Mouse (Mus musculus): ENCODE results near the gene Slc6a13. TPM values are rescaled to one million over a fixed set of nuclear protein-coding genes. Genes with fewer than 3 reads are reported as not detected.

Gene Slc6a13
- total RNA-seq, 1 experiment: 1.7 TPM

DNA sequence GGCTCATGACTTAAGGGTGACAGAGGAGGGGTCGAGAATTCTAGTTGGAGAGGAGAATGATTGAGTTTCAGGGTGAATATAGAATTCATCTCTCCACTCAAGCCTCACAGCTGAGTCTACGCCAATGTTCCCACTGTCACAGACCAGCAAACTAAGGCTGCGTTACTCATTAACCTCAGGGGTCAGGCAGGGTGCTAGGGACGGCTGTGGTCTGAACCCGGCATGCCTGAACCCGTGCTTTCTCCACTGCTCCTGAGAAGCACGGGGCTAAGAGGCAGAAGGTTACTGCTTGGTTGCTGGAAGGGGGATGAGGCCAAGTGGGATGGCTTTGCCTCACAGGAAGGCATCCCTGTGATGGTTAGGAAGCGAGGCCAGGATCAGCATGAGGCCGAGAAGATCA is 477 bp downstream of the Slc6a13 start:
- TF ChIP-seq HCFC1 (IDR thresholded peaks at IDR 0.05; ENCODE audit: borderline replicate concordance, insufficient read depth, low read length): no peak
- no peak for TF ChIP-seq MAFK (IDR thresholded peaks at IDR 0.05; ENCODE audit: insufficient read depth, low read depth, low read length)
- TF ChIP-seq ZC3H11A (IDR thresholded peaks at IDR 0.05; ENCODE audit: borderline replicate concordance, low read depth, low read length): no peak
- TF ChIP-seq ZNF384 (IDR thresholded peaks at IDR 0.05; ENCODE audit: low read depth, low read length): no peak
- TF ChIP-seq CHD2 (IDR thresholded peaks at IDR 0.05; ENCODE audit: low read depth, low read length): no peak
- DNase-seq (ENCODE audit: low read depth, low spot score): no peak
- no peaks in the 10 kb centered on the region for H3K9me3 ChIP-seq (ENCODE audit: control insufficient read depth, insufficient read depth, low read depth, low read length)
- H3K4me3 ChIP-seq (ENCODE audit: insufficient read depth in 1 of 2, low read depth in 1 of 2, low read length in 2 of 2, poor library complexity in 1 of 2, severe bottlenecking in 1 of 2): no peak overlapping the region
- H3K27ac ChIP-seq (ENCODE audit: insufficient read depth, low read depth, low read length, poor library complexity, severe bottlenecking): no peak overlapping the region
- in situ Hi-C loops (cut with MboI; ENCODE audit: low sequenced_read_pairs in 2 of 2, unreplicated experiment in 2 of 2): no loop called here
- H3K4me1 ChIP-seq (ENCODE audit: control insufficient read depth in 2 of 2, insufficient read depth in 2 of 2, low read length in 2 of 2, poor library complexity in 1 of 2): peaks cover 0 to 5% of the 10 kb centered on the region in 2 experiments; a peak in 1 of 4 replicates
- no peak overlapping the region for H3K9ac ChIP-seq (ENCODE audit: insufficient read depth, low read depth, low read length, poor library complexity, severe bottlenecking)
- H3K36me3 ChIP-seq (ENCODE audit: control insufficient read depth, insufficient read depth, low read length, poor library complexity, severe bottlenecking): no peaks in the 10 kb centered on the region

DNA sequence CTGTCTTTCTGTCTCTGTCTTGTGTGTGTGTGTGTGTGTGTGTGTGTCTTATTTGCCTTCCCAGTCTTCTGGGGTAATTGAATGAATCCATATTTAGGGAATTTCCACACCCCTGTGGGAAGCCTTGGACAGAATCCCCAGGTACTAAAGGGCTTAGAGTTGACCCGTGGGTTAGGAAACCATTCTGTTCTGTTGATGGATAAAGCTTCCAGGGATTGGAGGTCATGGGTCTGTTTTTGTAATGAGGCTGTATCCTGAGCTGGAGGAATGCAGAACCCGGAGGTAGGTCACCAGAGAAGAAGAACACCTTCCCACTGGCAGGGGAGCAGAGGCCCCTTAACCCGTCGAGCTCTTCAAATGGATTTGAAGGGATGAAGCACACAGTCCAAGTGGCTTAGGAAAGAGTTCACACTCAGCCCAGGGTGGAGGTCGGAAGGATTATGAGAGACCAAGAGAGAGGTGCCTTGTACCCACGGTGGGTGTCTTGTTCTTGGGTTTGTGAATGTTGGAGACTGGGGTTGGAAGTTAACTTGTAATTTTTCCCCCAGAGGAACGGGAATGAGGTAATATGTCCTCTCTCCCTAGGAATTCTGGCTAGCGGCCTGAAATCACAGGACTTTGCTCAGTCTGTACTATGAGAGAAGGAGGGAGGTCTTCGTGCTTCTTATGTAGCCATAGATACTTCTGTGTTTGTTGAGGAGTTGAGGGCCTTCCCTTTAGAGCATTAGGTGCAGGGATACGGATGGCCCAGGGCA is 3.6 kb downstream of the Slc6a13 start:
- no peak for TF ChIP-seq ZNF384 (IDR thresholded peaks at IDR 0.05; ENCODE audit: low read depth, low read length)
- no peak for TF ChIP-seq MAFK (IDR thresholded peaks at IDR 0.05; ENCODE audit: insufficient read depth, low read depth, low read length)
- no peak for TF ChIP-seq CHD2 (IDR thresholded peaks at IDR 0.05; ENCODE audit: low read depth, low read length)
- TF ChIP-seq HCFC1 (IDR thresholded peaks at IDR 0.05; ENCODE audit: borderline replicate concordance, insufficient read depth, low read length): no peak
- no peak for TF ChIP-seq ZC3H11A (IDR thresholded peaks at IDR 0.05; ENCODE audit: borderline replicate concordance, low read depth, low read length)
- no peaks in the 10 kb centered on the region for H3K9me3 ChIP-seq (ENCODE audit: control insufficient read depth, insufficient read depth, low read depth, low read length)
- no peak overlapping the region for H3K4me3 ChIP-seq (ENCODE audit: insufficient read depth in 1 of 2, low read depth in 1 of 2, low read length in 2 of 2, poor library complexity in 1 of 2, severe bottlenecking in 1 of 2)
- H3K27ac ChIP-seq (ENCODE audit: insufficient read depth, low read depth, low read length, poor library complexity, severe bottlenecking): no peak overlapping the region
- H3K9ac ChIP-seq (ENCODE audit: insufficient read depth, low read depth, low read length, poor library complexity, severe bottlenecking): no peak overlapping the region
- H3K36me3 ChIP-seq (ENCODE audit: control insufficient read depth, insufficient read depth, low read length, poor library complexity, severe bottlenecking): no peaks in the 10 kb centered on the region
- H3K4me1 ChIP-seq (ENCODE audit: control insufficient read depth in 2 of 2, insufficient read depth in 2 of 2, low read length in 2 of 2, poor library complexity in 1 of 2): peaks cover 0 to 5% of the 10 kb centered on the region in 2 experiments; a peak in 1 of 4 replicates
- DNase-seq (ENCODE audit: low read depth, low spot score): no peak
- in situ Hi-C loops (cut with MboI; ENCODE audit: low sequenced_read_pairs in 2 of 2, unreplicated experiment in 2 of 2): no loop called here

DNA sequence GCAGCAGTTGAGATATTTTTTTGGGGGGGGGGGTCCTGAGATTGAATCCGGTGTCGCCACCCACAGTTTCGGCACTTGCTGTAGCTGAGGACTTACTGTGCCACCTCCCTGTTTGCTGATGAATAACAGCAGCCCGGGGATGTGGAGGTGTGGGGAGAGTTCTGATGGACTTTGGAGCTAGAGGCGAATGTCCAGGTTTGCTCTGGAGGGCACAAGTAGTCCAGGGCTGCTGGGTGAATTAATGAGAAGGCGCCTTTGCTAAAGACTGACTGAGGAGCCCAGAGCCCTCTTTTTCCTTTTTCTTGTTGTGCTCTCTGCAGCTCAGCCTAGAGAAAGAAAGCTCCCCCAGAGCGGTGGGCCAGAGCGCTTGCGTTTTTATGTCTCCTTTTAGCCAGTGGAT is 4.6 kb downstream of the Slc6a13 start:
- H3K9ac ChIP-seq (ENCODE audit: insufficient read depth, low read depth, low read length, poor library complexity, severe bottlenecking): no peak overlapping the region
- in situ Hi-C loops (cut with MboI; ENCODE audit: low sequenced_read_pairs in 2 of 2, unreplicated experiment in 2 of 2): no loop called here
- H3K4me1 ChIP-seq (ENCODE audit: control insufficient read depth in 2 of 2, insufficient read depth in 2 of 2, low read length in 2 of 2, poor library complexity in 1 of 2): peaks cover 0 to 5% of the 10 kb centered on the region in 2 experiments; a peak in 1 of 4 replicates
- no peak overlapping the region for H3K4me3 ChIP-seq (ENCODE audit: insufficient read depth in 1 of 2, low read depth in 1 of 2, low read length in 2 of 2, poor library complexity in 1 of 2, severe bottlenecking in 1 of 2)
- no peak for DNase-seq (ENCODE audit: low read depth, low spot score)
- H3K36me3 ChIP-seq (ENCODE audit: control insufficient read depth, insufficient read depth, low read length, poor library complexity, severe bottlenecking): no peaks in the 10 kb centered on the region
- no peak overlapping the region for H3K27ac ChIP-seq (ENCODE audit: insufficient read depth, low read depth, low read length, poor library complexity, severe bottlenecking)
- TF ChIP-seq ZNF384 (IDR thresholded peaks at IDR 0.05; ENCODE audit: low read depth, low read length) (no peak), CHD2 (IDR thresholded peaks at IDR 0.05; ENCODE audit: low read depth, low read length) (no peak), ZC3H11A (IDR thresholded peaks at IDR 0.05; ENCODE audit: borderline replicate concordance, low read depth, low read length) (no peak), MAFK (IDR thresholded peaks at IDR 0.05; ENCODE audit: insufficient read depth, low read depth, low read length) (no peak), HCFC1 (IDR thresholded peaks at IDR 0.05; ENCODE audit: borderline replicate concordance, insufficient read depth, low read length) (no peak)
- no peaks in the 10 kb centered on the region for H3K9me3 ChIP-seq (ENCODE audit: control insufficient read depth, insufficient read depth, low read depth, low read length)

DNA sequence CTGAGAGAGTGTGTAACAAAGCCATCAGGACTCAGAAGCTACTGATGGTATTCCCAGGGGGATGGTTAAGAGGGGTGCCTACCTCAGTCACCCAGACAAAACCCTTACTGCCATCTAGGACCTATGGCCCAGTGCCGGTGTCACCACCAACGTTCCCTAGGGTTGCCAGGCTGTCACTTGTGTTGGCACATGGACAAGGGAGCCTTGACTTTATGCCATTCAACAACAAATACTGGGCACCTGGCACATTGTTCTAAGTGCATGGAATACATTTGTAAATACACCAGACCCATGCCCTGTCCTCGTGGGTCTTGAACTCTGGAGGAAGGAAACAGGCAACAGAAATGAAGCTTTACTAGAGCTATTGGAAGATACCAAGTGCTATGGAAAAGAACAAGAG is 5.5 kb downstream of the Slc6a13 start:
- Histone ChIP-seq H3K4me1 (ENCODE audit: control insufficient read depth in 2 of 2, insufficient read depth in 2 of 2, low read length in 2 of 2, poor library complexity in 1 of 2) (peaks cover 0 to under 1% of the 10 kb centered on the region in 2 experiments; a peak in 1 of 4 replicates), H3K36me3 (ENCODE audit: control insufficient read depth, insufficient read depth, low read length, poor library complexity, severe bottlenecking) (no peaks in the 10 kb centered on the region), H3K27ac (ENCODE audit: insufficient read depth, low read depth, low read length, poor library complexity, severe bottlenecking) (no peak overlapping the region), H3K9ac (ENCODE audit: insufficient read depth, low read depth, low read length, poor library complexity, severe bottlenecking) (no peak overlapping the region), H3K9me3 (ENCODE audit: control insufficient read depth, insufficient read depth, low read depth, low read length) (no peaks in the 10 kb centered on the region), H3K4me3 (ENCODE audit: insufficient read depth in 1 of 2, low read depth in 1 of 2, low read length in 2 of 2, poor library complexity in 1 of 2, severe bottlenecking in 1 of 2) (no peak overlapping the region)
- DNase-seq (ENCODE audit: low read depth, low spot score): no peak
- TF ChIP-seq ZC3H11A (IDR thresholded peaks at IDR 0.05; ENCODE audit: borderline replicate concordance, low read depth, low read length): no peak
- no peak for TF ChIP-seq ZNF384 (IDR thresholded peaks at IDR 0.05; ENCODE audit: low read depth, low read length)
- no peak for TF ChIP-seq HCFC1 (IDR thresholded peaks at IDR 0.05; ENCODE audit: borderline replicate concordance, insufficient read depth, low read length)
- no peak for TF ChIP-seq CHD2 (IDR thresholded peaks at IDR 0.05; ENCODE audit: low read depth, low read length)
- TF ChIP-seq MAFK (IDR thresholded peaks at IDR 0.05; ENCODE audit: insufficient read depth, low read depth, low read length): no peak
- in situ Hi-C loops (cut with MboI; ENCODE audit: low sequenced_read_pairs in 2 of 2, unreplicated experiment in 2 of 2): no loop called here
